ENCODE assay signal across 16 mouse cellular contexts in the genomic region with DNA sequence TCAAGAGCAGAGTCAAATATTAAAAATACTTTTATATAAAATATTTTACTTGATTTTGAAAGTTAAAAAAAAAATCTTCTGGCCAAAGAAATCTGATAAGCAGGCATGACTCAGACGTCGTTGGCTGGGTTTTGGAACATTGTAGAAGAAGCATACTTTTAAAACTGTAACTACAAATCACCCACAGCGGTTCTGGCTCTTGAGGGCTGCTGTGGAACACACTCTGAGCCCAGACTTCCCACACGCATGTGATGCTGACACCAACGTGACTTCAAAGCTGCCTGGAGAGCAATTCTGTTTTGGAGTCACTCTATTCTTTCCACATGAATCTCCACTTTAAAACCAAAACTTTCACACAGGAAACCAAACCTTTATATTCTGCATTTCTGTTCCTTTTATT.
DNase-seq lines count a peak whose midpoint lies in the region; ATAC-seq and TF ChIP-seq lines count a peak whose summit lies in the region.
"Had no signal": no experiment of that assay in that cellular context is flagged by ENCODE, and none has a peak within 500 bp of the region (broad histone marks: within the 10 kb centered on the region; RNA-seq: fewer than 3 reads in every experiment).

No protein-coding gene starts in this region.

- H3K36me3 ChIP-seq in limb, embryonic 14.5 days (ENCODE audit: control insufficient read depth, insufficient read depth, low read length), result no peaks in the 10 kb centered on the region
- no peaks in the 10 kb centered on the region for H3K36me3 ChIP-seq in limb, embryonic 10.5 days
- H3K36me3 ChIP-seq: forebrain, embryonic 10.5 days; hindbrain, embryonic 15.5 days; liver, embryonic 12.5 days; lung, embryonic 15.5 days had no signal

- H3K9me3 ChIP-seq in limb, embryonic 14.5 days (ENCODE audit: control insufficient read depth, low read length), result no peaks in the 10 kb centered on the region
- no peaks in the 10 kb centered on the region for H3K9me3 ChIP-seq in limb, embryonic 10.5 days (replicated peaks)
- H3K9me3 ChIP-seq: forebrain, embryonic 10.5 days; hindbrain, embryonic 15.5 days; liver, embryonic 12.5 days; lung, embryonic 15.5 days had no signal

- H3K4me3 ChIP-seq in limb, embryonic 14.5 days (replicated peaks; ENCODE audit: low read length), result no peak overlapping the region
- H3K4me3 ChIP-seq in limb, embryonic 10.5 days, result no peak overlapping the region
- H3K4me3 ChIP-seq: forebrain, embryonic 10.5 days; heart, adult 2 months; hindbrain, embryonic 15.5 days; liver, embryonic 12.5 days; lung, embryonic 15.5 days had no signal

- intact Hi-C loops in left cerebral cortex, postnatal 36 days (cut with DNase I), result loop anchor here (10.0 kb wide), 1 partner anchor 1643 kb away; no protein-coding TSS in a partner anchor

- H3K9ac ChIP-seq in limb, embryonic 14.5 days (ENCODE audit: low read depth, low read length, severe bottlenecking), result no peak overlapping the region
- H3K9ac ChIP-seq: hindbrain, embryonic 15.5 days; liver, embryonic 12.5 days; lung, embryonic 15.5 days had no signal

- no peak overlapping the region for H3K27ac ChIP-seq in limb, embryonic 14.5 days (replicated peaks; ENCODE audit: low read depth, low read length)
- H3K27ac ChIP-seq in limb, embryonic 10.5 days, result no peak overlapping the region
- H3K27ac ChIP-seq: forebrain, embryonic 10.5 days; heart, adult 2 months; hindbrain, embryonic 15.5 days; liver, embryonic 12.5 days; lung, embryonic 15.5 days had no signal

- no peak overlapping the region for H3K4me2 ChIP-seq in limb, embryonic 14.5 days (replicated peaks; ENCODE audit: low read depth, low read length, severe bottlenecking)
- H3K4me2 ChIP-seq: hindbrain, embryonic 15.5 days; liver, embryonic 12.5 days; lung, embryonic 15.5 days had no signal

- H3K27me3 ChIP-seq in limb, embryonic 14.5 days (ENCODE audit: control insufficient read depth, insufficient read depth, low read length), result no peaks in the 10 kb centered on the region
- no peaks in the 10 kb centered on the region for H3K27me3 ChIP-seq in limb, embryonic 10.5 days (ENCODE audit: low read depth, poor library complexity, severe bottlenecking)
- H3K27me3 ChIP-seq: hindbrain, embryonic 15.5 days; liver, embryonic 12.5 days; lung, embryonic 15.5 days had no signal

- peak; percentile 41; the same call in 1 of the 2 replicates for ATAC-seq in limb, embryonic 14.5 days (ENCODE audit: low FRiP score, low read depth)
- ATAC-seq: activated CD4-positive, CD25-positive, alpha-beta regulatory T cell, adult 4 months; liver, embryonic 12.5 days had no signal

- no peaks in the 10 kb centered on the region for H3K4me1 ChIP-seq in limb, embryonic 14.5 days (ENCODE audit: control insufficient read depth, insufficient read depth, low read length)
- H3K4me1 ChIP-seq in limb, embryonic 10.5 days, result no peaks in the 10 kb centered on the region
- H3K4me1 ChIP-seq: forebrain, embryonic 10.5 days; hindbrain, embryonic 15.5 days; liver, embryonic 12.5 days; lung, embryonic 15.5 days had no signal

- DNase-seq in limb, embryonic 14.5 days (ENCODE audit: low spot score), result peak; percentile 28
- DNase-seq in limb, embryonic 10.5 days (ENCODE audit: low spot score), result no peak
- DNase-seq in brain, adult 2 months (ENCODE audit: low read depth, low spot score), result peak; percentile 77
- peak; percentile 41 to 72 for DNase-seq in frontal cortex, adult 2 months (ENCODE audit: extremely low spot score in 1 of 2, low spot score in 1 of 2)
- DNase-seq in left cerebral cortex, postnatal 36 days (ENCODE audit: low spot score in 2 of 2), result peak; percentile 34 to 55
- DNase-seq in natural killer cell, adult 2 months (ENCODE audit: low spot score in 2 of 2), result no peak
- no peak for DNase-seq in Muller cell, postnatal 12 days (ENCODE audit: inconsistent ontology term)
- DNase-seq: cerebellum, postnatal 14 days; heart, adult 2 months; kidney, adult 18-20 months; kidney, postnatal 25 days had no signal

- WGBS in limb, embryonic 14.5 days, result 22% methylated on average over 5 of the region's 5 CpGs
- 65% methylated on average over 5 of the region's 5 CpGs for WGBS in limb, embryonic 10.5 days

- TF ChIP-seq POLR2A in limb, embryonic 14.5 days (IDR thresholded peaks at IDR 0.05; ENCODE audit: borderline replicate concordance, extremely low read depth, insufficient read depth, insufficient read length), result no peak

Comparison
In these comparisons a context has a peak if more than half of its experiments do, and no peak if none do; other contexts are left out.
1. DNase-seq: peak in limb, embryonic 14.5 days (single experiment), brain, adult 2 months (single experiment), frontal cortex, adult 2 months (2 of 2) and left cerebral cortex, postnatal 36 days (2 of 2); none in limb, embryonic 10.5 days (single experiment), natural killer cell, adult 2 months (0 of 2) and Muller cell, postnatal 12 days (single experiment).